Mouse (Mus musculus) olfactory bulb, adult 2 months (tissue): ENCODE data around the gene Ccdc146. TPM values are rescaled to one million over a fixed set of nuclear protein-coding genes. Genes with fewer than 3 reads are reported as not detected.

Source experiments
- H3K27ac ChIP-seq: fragments of 200-500 bp; 2 replicates; pipeline ENCODE4 v1.5.1; 2012; ENCODE audit warnings: low read depth, low read length; ENCODE audit not compliant: insufficient read depth
- H3K4me1 ChIP-seq: fragments of 200-500 bp; 2 replicates; pipeline ENCODE4 v1.6.1; 2012; ENCODE audit warnings: low read length; ENCODE audit not compliant: control insufficient read depth, insufficient read depth
- H3K4me3 ChIP-seq: fragments of 200-500 bp; 2 replicates; pipeline ENCODE4 v1.5.1; 2012; ENCODE audit warnings: mild to moderate bottlenecking, low read depth, low read length, moderate library complexity; ENCODE audit not compliant: insufficient read depth
- CTCF ChIP-seq: fragments of 200-500 bp; IDR thresholded peaks from 2 replicates; pipeline ENCODE4 v1.5.1; 2012; ENCODE audit warnings: low read depth, mild to moderate bottlenecking, low read length, moderate library complexity; ENCODE audit not compliant: insufficient read depth
- POLR2A ChIP-seq: fragments of 200-500 bp; IDR thresholded peaks from 2 replicates; pipeline ENCODE4 v1.6.1; 2012; ENCODE audit warnings: mild to moderate bottlenecking, low read depth, low read length, moderate library complexity; ENCODE audit not compliant: insufficient read depth
- WGBS: fragments of 180-500 bp; shearing (Covaris S2); methylation state at CpG from one replicate; pipeline ENCODE4 v1.1.7; 2018; 5-methylcytosine and 5-hydroxymethylcytosine counted together
- polyA plus RNA-seq: library from polyadenylated mRNA; stranded (reverse); fragments of >200 nt; gene quantifications from 2 replicates; pipeline ENCODE4 v1.2.4, GENCODE M21; 2012; ENCODE audit warnings: low replicate concordance; ENCODE audit not compliant: missing spikeins, insufficient read depth, insufficient read length

Gene Ccdc146
- polyA plus RNA-seq, 1 experiment = not detected

GRCm38 (mm10) chr5:21391616-21392384 is 32.7 kb downstream of the Ccdc146 start:
- no peak overlapping the region for H3K27ac ChIP-seq
- TF ChIP-seq POLR2A (no peak), CTCF (no peak)
- 48% methylated on average over 13 of the region's 13 CpGs for WGBS

GRCm38 (mm10) chr5:21388855-21389254 is 35.6 kb downstream of the Ccdc146 start:
- H3K27ac ChIP-seq = no peak overlapping the region
- 94% methylated on average over 4 of the region's 4 CpGs for WGBS
- no peak overlapping the region for H3K4me3 ChIP-seq
- no peaks in the 10 kb centered on the region for H3K4me1 ChIP-seq
- TF ChIP-seq CTCF (no peak), POLR2A (no peak)

More at GRCm38 (mm10) chr5:21391616-21392384, 32.7 kb downstream of the Ccdc146 start:
- no peak overlapping the region for H3K4me3 ChIP-seq
- no peaks in the 10 kb centered on the region for H3K4me1 ChIP-seq

GRCm38 (mm10) chr5:21387340-21387739 is 37.1 kb downstream of the Ccdc146 start:
- TF ChIP-seq CTCF (no peak), POLR2A (no peak)
- Histone ChIP-seq H3K4me1 (no peaks in the 10 kb centered on the region), H3K27ac (no peak overlapping the region), H3K4me3 (no peak overlapping the region)

GRCm38 (mm10) chr5:21386432-21386831 is 38.0 kb downstream of the Ccdc146 start:
- Histone ChIP-seq H3K4me3 (no peak overlapping the region), H3K4me1 (no peaks in the 10 kb centered on the region), H3K27ac (no peak overlapping the region)
- 86% methylated on average over 4 of the region's 4 CpGs for WGBS
- TF ChIP-seq CTCF (no peak), POLR2A (no peak)

- TF ChIP-seq CTCF (no peak), POLR2A (no peak)
- H3K27ac ChIP-seq = no peak overlapping the region
- WGBS = 94% methylated on average over 9 of the region's 9 CpGs
These were observed 39.5 kb downstream of the Ccdc146 start for GRCm38 (mm10) chr5:21384976-21385375.

GRCm38 (mm10) chr5:21384252-21384960 is 40.1 kb downstream of the Ccdc146 start:
- WGBS = 83% methylated on average over 13 of the region's 13 CpGs
- H3K27ac ChIP-seq = no peak overlapping the region
- TF ChIP-seq CTCF (no peak), POLR2A (no peak)
- H3K4me1 ChIP-seq = no peaks in the 10 kb centered on the region
- H3K4me3 ChIP-seq = no peak overlapping the region

More at GRCm38 (mm10) chr5:21384976-21385375, 39.5 kb downstream of the Ccdc146 start:
- Histone ChIP-seq H3K4me3 (no peak overlapping the region), H3K4me1 (no peaks in the 10 kb centered on the region)

- Histone ChIP-seq H3K27ac (no peak overlapping the region), H3K4me3 (no peak overlapping the region), H3K4me1 (no peaks in the 10 kb centered on the region)
- TF ChIP-seq CTCF = no peak
- TF ChIP-seq POLR2A = no peak
- WGBS = 65% methylated on average over 14 of the region's 14 CpGs
These were observed 40.9 kb downstream of the Ccdc146 start for GRCm38 (mm10) chr5:21383392-21384251.

GRCm38 (mm10) chr5:21382678-21383077 is 41.8 kb downstream of the Ccdc146 start:
- H3K27ac ChIP-seq = no peak overlapping the region
- H3K4me3 ChIP-seq = no peak overlapping the region
- no peaks in the 10 kb centered on the region for H3K4me1 ChIP-seq
- 72% methylated on average over 6 of the region's 6 CpGs for WGBS
- no peak for TF ChIP-seq CTCF
- TF ChIP-seq POLR2A = no peak
